Mouse (Mus musculus) limb, embryonic 10.5 days (tissue): Measurements from ENCODE around the gene Qrsl1. TPM values are rescaled to one million over a fixed set of nuclear protein-coding genes. Genes with fewer than 3 reads are reported as not detected.

Source experiments
- DNase-seq: peaks from one replicate; pipeline ENCODE4 v3.0.0-alpha.2; 2017; ENCODE audit warnings: low spot score
- H3K27ac ChIP-seq: fragments of 300-500 bp; sonication (generic); 2 replicates; pipeline ENCODE4 v1.5.1; 2016; ENCODE audit warnings: mild to moderate bottlenecking
- H3K27me3 ChIP-seq: fragments of 300-500 bp; sonication (generic); 2 replicates; pipeline ENCODE4 v1.6.1; 2016; ENCODE audit warnings: low read depth, mild to moderate bottlenecking; ENCODE audit not compliant: poor library complexity, severe bottlenecking
- H3K36me3 ChIP-seq: fragments of 300-500 bp; sonication (generic); 2 replicates; pipeline ENCODE4 v1.6.1; 2016; ENCODE audit warnings: mild to moderate bottlenecking, moderate library complexity
- H3K4me1 ChIP-seq: fragments of 300-500 bp; sonication (generic); 2 replicates; pipeline ENCODE4 v1.6.1; 2016
- H3K4me3 ChIP-seq: fragments of 300-500 bp; sonication (generic); 2 replicates; pipeline ENCODE4 v1.5.1; 2016; ENCODE audit warnings: mild to moderate bottlenecking, moderate library complexity
- H3K9me3 ChIP-seq: fragments of 300-500 bp; sonication (generic); replicated peaks from 2 replicates; pipeline ENCODE4 v1.6.1; 2016; ENCODE audit warnings: mild to moderate bottlenecking
- WGBS: fragments of 180-500 bp; shearing (Covaris S2); methylation state at CpG from one replicate; pipeline ENCODE4 v1.1.7; 2016; 5-methylcytosine and 5-hydroxymethylcytosine counted together
- polyA plus RNA-seq: library from polyadenylated mRNA; unstranded; fragments of >200 nt; fragmentation: Nextera tagmentation; extraction: Ambion mirVana; gene quantifications from 2 replicates; pipeline ENCODE4 v1.2.1, GENCODE M21; 2016

Qrsl1 gene
- polyA plus RNA-seq, 1 experiment from 2014 or later: 33.1 TPM

- 86% methylated on average over 3 of the region's 3 CpGs for WGBS
- Histone ChIP-seq H3K27ac (no peak overlapping the region), H3K9me3 (no peaks in the 10 kb centered on the region)
Measured at GRCm38 (mm10) chr10:43849478-43849877, 52.1 kb downstream of the Qrsl1 start.

GRCm38 (mm10) chr10:43846141-43846622, 55.4 kb downstream of the Qrsl1 start:
- DNase-seq: no peak
- no peaks in the 10 kb centered on the region for H3K4me1 ChIP-seq
- no peak overlapping the region for H3K4me3 ChIP-seq
- no peaks in the 10 kb centered on the region for H3K27me3 ChIP-seq
- WGBS: 56% methylated on average over 2 of the region's 2 CpGs
- H3K36me3 ChIP-seq: no peaks in the 10 kb centered on the region
- no peak overlapping the region for H3K27ac ChIP-seq
- H3K9me3 ChIP-seq: no peaks in the 10 kb centered on the region

More at GRCm38 (mm10) chr10:43849478-43849877, 52.1 kb downstream of the Qrsl1 start:
- no peak for DNase-seq
- Histone ChIP-seq H3K4me1 (no peaks in the 10 kb centered on the region), H3K36me3 (no peaks in the 10 kb centered on the region), H3K27me3 (no peaks in the 10 kb centered on the region), H3K4me3 (no peak overlapping the region)

GRCm38 (mm10) chr10:43845442-43845841, 56.1 kb downstream of the Qrsl1 start:
- DNase-seq: no peak
- Histone ChIP-seq H3K27ac (no peak overlapping the region), H3K4me3 (no peak overlapping the region), H3K4me1 (no peaks in the 10 kb centered on the region), H3K36me3 (no peaks in the 10 kb centered on the region), H3K27me3 (no peaks in the 10 kb centered on the region), H3K9me3 (0 out of 2 replicates have a peak, but pooled peaks cover under 1% of the 10 kb centered on the region)
- 89% methylated on average over 3 of the region's 3 CpGs for WGBS

- H3K4me1 ChIP-seq: no peaks in the 10 kb centered on the region
- H3K27me3 ChIP-seq: no peaks in the 10 kb centered on the region
- WGBS: 90% methylated on average over 5 of the region's 5 CpGs
- DNase-seq: no peak
- no peak overlapping the region for H3K27ac ChIP-seq
- H3K36me3 ChIP-seq: no peaks in the 10 kb centered on the region
- H3K4me3 ChIP-seq: no peak overlapping the region
- 0 out of 2 replicates have a peak, but pooled peaks cover 2% of the 10 kb centered on the region for H3K9me3 ChIP-seq
Measured at GRCm38 (mm10) chr10:43841441-43841840, 60.1 kb downstream of the Qrsl1 start.

GRCm38 (mm10) chr10:43832868-43833267, 68.7 kb downstream of the Qrsl1 start:
- no peak overlapping the region for H3K4me3 ChIP-seq
- peaks cover 17% of the 10 kb centered on the region for H3K4me1 ChIP-seq
- 28% methylated on average over 5 of the region's 5 CpGs for WGBS

GRCm38 (mm10) chr10:43830251-43831018, 71.1 kb downstream of the Qrsl1 start:
- Histone ChIP-seq H3K36me3 (no peaks in the 10 kb centered on the region), H3K9me3 (no peaks in the 10 kb centered on the region), H3K4me1 (peaks cover 17% of the 10 kb centered on the region), H3K27me3 (no peaks in the 10 kb centered on the region), H3K27ac (no peak overlapping the region), H3K4me3 (no peak overlapping the region)
- DNase-seq: no peak
- WGBS: 46% methylated on average over 17 of the region's 17 CpGs

More at GRCm38 (mm10) chr10:43832868-43833267, 68.7 kb downstream of the Qrsl1 start:
- no peaks in the 10 kb centered on the region for H3K9me3 ChIP-seq
- H3K27ac ChIP-seq: peak overlapping the region; percentile 38; the same call in 1 of the 2 replicates
- no peaks in the 10 kb centered on the region for H3K27me3 ChIP-seq
- DNase-seq: no peak
- no peaks in the 10 kb centered on the region for H3K36me3 ChIP-seq

- Histone ChIP-seq H3K4me1 (peaks cover 17% of the 10 kb centered on the region), H3K27me3 (no peaks in the 10 kb centered on the region), H3K27ac (no peak overlapping the region), H3K9me3 (no peaks in the 10 kb centered on the region), H3K36me3 (no peaks in the 10 kb centered on the region), H3K4me3 (no peak overlapping the region)
- no peak for DNase-seq
- 93% methylated on average over 10 of the region's 10 CpGs for WGBS
Measured at GRCm38 (mm10) chr10:43828686-43829015, 72.9 kb downstream of the Qrsl1 start.

- Histone ChIP-seq H3K9me3 (no peaks in the 10 kb centered on the region), H3K27ac (no peak overlapping the region), H3K27me3 (no peaks in the 10 kb centered on the region), H3K36me3 (no peaks in the 10 kb centered on the region), H3K4me3 (no peak overlapping the region), H3K4me1 (peaks cover 17% of the 10 kb centered on the region)
- no peak for DNase-seq
- 91% methylated on average over 10 of the region's 10 CpGs for WGBS
Measured at GRCm38 (mm10) chr10:43827958-43828685, 73.4 kb downstream of the Qrsl1 start.

GRCm38 (mm10) chr10:43826773-43827621, 74.5 kb downstream of the Qrsl1 start:
- Histone ChIP-seq H3K27ac (no peak overlapping the region), H3K36me3 (no peaks in the 10 kb centered on the region), H3K9me3 (no peaks in the 10 kb centered on the region), H3K27me3 (no peaks in the 10 kb centered on the region), H3K4me1 (peaks cover 11% of the 10 kb centered on the region), H3K4me3 (no peak overlapping the region)
- 83% methylated on average over 14 of the region's 14 CpGs for whole genome bisulfite sequencing
- DNase-seq: no peak

- WGBS: 95% methylated on average over 6 of the region's 6 CpGs
- no peak for DNase-seq
- Histone ChIP-seq H3K27ac (no peak overlapping the region), H3K27me3 (no peaks in the 10 kb centered on the region), H3K4me3 (no peak overlapping the region), H3K9me3 (no peaks in the 10 kb centered on the region), H3K36me3 (no peaks in the 10 kb centered on the region), H3K4me1 (peaks cover 7% of the 10 kb centered on the region)
Measured at GRCm38 (mm10) chr10:43825696-43826095, 75.8 kb downstream of the Qrsl1 start.

- no peak for DNase-seq
- no peak overlapping the region for H3K4me3 ChIP-seq
- no peaks in the 10 kb centered on the region for H3K36me3 ChIP-seq
- no peaks in the 10 kb centered on the region for H3K27me3 ChIP-seq
- H3K27ac ChIP-seq: no peak overlapping the region
- no peaks in the 10 kb centered on the region for H3K9me3 ChIP-seq
- H3K4me1 ChIP-seq: no peaks in the 10 kb centered on the region
- WGBS: 92% methylated on average over 3 of the region's 3 CpGs
Measured at GRCm38 (mm10) chr10:43824713-43825112, 76.8 kb downstream of the Qrsl1 start.
